Mouse (Mus musculus) heart, embryonic 15.5 days (tissue): ENCODE data around the gene Nosip. TPM values are rescaled to one million over a fixed set of nuclear protein-coding genes. Genes with fewer than 3 reads are reported as not detected.
"Not testable (repeated sequence)": the region's sequence is repeated elsewhere in the genome, so short reads cannot be mapped to it uniquely, and the experiment has no call there.

Experiments
- ATAC-seq: fragments of 200-750 bp; cut with Nextera tagmentation; replicated peaks from 2 replicates; pipeline ENCODE4 v1.8.0; 2017; ENCODE audit warnings: low read depth, moderate TSS enrichment; ENCODE audit not compliant: insufficient number of reproducible peaks, insufficient read depth, low FRiP score
- H3K27ac ChIP-seq: fragments of 300-500 bp; sonication (generic); 2 replicates; pipeline ENCODE4 v1.5.1; 2015; ENCODE audit warnings: mild to moderate bottlenecking, inconsistent platforms
- H3K27me3 ChIP-seq: fragments of 300-500 bp; sonication (generic); 2 replicates; pipeline ENCODE4 v1.6.1; 2015; ENCODE audit warnings: inconsistent platforms
- H3K36me3 ChIP-seq: fragments of 300-500 bp; sonication (generic); 2 replicates; pipeline ENCODE4 v1.6.1; 2015; ENCODE audit warnings: mild to moderate bottlenecking, inconsistent platforms
- H3K4me1 ChIP-seq: fragments of 300-500 bp; sonication (generic); replicated peaks from 2 replicates; pipeline ENCODE4 v1.6.1; 2015; ENCODE audit warnings: inconsistent platforms
- H3K4me2 ChIP-seq: fragments of 300-500 bp; sonication (generic); 2 replicates; pipeline ENCODE4 v1.6.1; 2015; ENCODE audit warnings: inconsistent platforms, mild to moderate bottlenecking, moderate library complexity
- H3K4me3 ChIP-seq: fragments of 300-500 bp; sonication (generic); 2 replicates; pipeline ENCODE4 v1.5.1; 2015; ENCODE audit warnings: mild to moderate bottlenecking, inconsistent platforms
- H3K9ac ChIP-seq: fragments of 300-500 bp; sonication (generic); 2 replicates; pipeline ENCODE4 v1.6.1; 2015; ENCODE audit warnings: mild to moderate bottlenecking, inconsistent platforms
- H3K9me3 ChIP-seq: fragments of 300-500 bp; sonication (generic); replicated peaks from 2 replicates; pipeline ENCODE4 v1.6.1; 2016; ENCODE audit warnings: inconsistent platforms
- WGBS: fragments of 180-500 bp; shearing (Covaris S2); methylation state at CpG from one replicate; pipeline ENCODE4 v1.1.7; 2015; ENCODE audit warnings: mixed read lengths; 5-methylcytosine and 5-hydroxymethylcytosine counted together
- microRNA counts: library from miRNA; unstranded; fragments of <30 nt; microRNA quantifications from one replicate; lab custom pipeline; 2016
- microRNA-seq: library from miRNA; unstranded; fragments of <30 nt; microRNA quantifications from one replicate; pipeline ENCODE4, GENCODE M21; 2016
- polyA plus RNA-seq: library from polyadenylated mRNA; unstranded; fragments of >200 nt; fragmentation: Nextera tagmentation; extraction: Ambion mirVana; gene quantifications from 2 replicates; pipeline ENCODE4 v1.2.1, GENCODE M21; 2015

The Nosip gene
- polyA plus RNA-seq, 1 experiment from 2014 or later = 42.4 TPM

GRCm38 (mm10) chr7:45122561-45123185 is 60.4 kb downstream of the Nosip start:
- Histone ChIP-seq H3K27me3 (no peaks in the 10 kb centered on the region), H3K4me2 (peak overlapping the region; percentile 75), H3K4me1 (peaks cover 50% of the 10 kb centered on the region), H3K9me3 (no peaks in the 10 kb centered on the region), H3K36me3 (peaks cover 74% of the 10 kb centered on the region), H3K27ac (peak overlapping the region; percentile 82; the same call in 1 of the 2 replicates), H3K9ac (peak overlapping the region; percentile 94), H3K4me3 (peak overlapping the region; percentile 85)
- no peak for ATAC-seq
- 79% methylated on average over 15 of the region's 15 CpGs for whole genome bisulfite sequencing

GRCm38 (mm10) chr7:45123186-45123570 is 60.9 kb downstream of the Nosip start:
- Histone ChIP-seq H3K27me3 (no peaks in the 10 kb centered on the region), H3K4me1 (peaks cover 50% of the 10 kb centered on the region), H3K4me2 (peak overlapping the region; percentile 75), H3K27ac (peak overlapping the region; percentile 82), H3K9ac (peak overlapping the region; percentile 94), H3K9me3 (no peaks in the 10 kb centered on the region), H3K36me3 (peaks cover 74% of the 10 kb centered on the region), H3K4me3 (peak overlapping the region; percentile 85)
- ATAC-seq = no peak
- WGBS = 16% methylated on average over 12 of the region's 12 CpGs

- peak within 1 kb of the TSS; percentile 85 for H3K4me3 ChIP-seq
- peak within 1 kb of the TSS; percentile 90 for H3K27ac ChIP-seq
- peaks cover 68% of the 10 kb centered on the region for H3K36me3 ChIP-seq
- H3K4me2 ChIP-seq = peak within 1 kb of the TSS; percentile 75
- H3K27me3 ChIP-seq = no peaks in the 10 kb centered on the region
- peak within 1 kb of the TSS; percentile 94 for H3K9ac ChIP-seq
- WGBS = under 1% methylated on average over 59 of the region's 59 CpGs
- H3K9me3 ChIP-seq = no peaks in the 10 kb centered on the region
- peak; percentile 81 for ATAC-seq
- H3K4me1 ChIP-seq = peaks cover 53% of the 10 kb centered on the region
Observed at GRCm38 (mm10) chr7:45124224-45125143, 62.3 kb downstream of the Nosip start, which contains the start of gene Rps11. Rps11 (minus strand) TSS chr7:45124439.

- Histone ChIP-seq H3K27me3 (no peaks in the 10 kb centered on the region), H3K4me1 (peaks cover 60% of the 10 kb centered on the region), H3K36me3 (peaks cover 61% of the 10 kb centered on the region), H3K27ac (peak overlapping the region; percentile 90), H3K9ac (0 out of 2 replicates have a peak overlapping the region, but pooled peaks have one; percentile 14), H3K4me3 (peak overlapping the region; percentile 1; the same call in 1 of the 2 replicates), H3K4me2 (no peak overlapping the region; the same call in 1 of the 2 replicates), H3K9me3 (no peaks in the 10 kb centered on the region)
- 28% methylated on average over 7 of the region's 7 CpGs for WGBS
- no peak for ATAC-seq
Observed at GRCm38 (mm10) chr7:45125144-45125600, 62.9 kb downstream of the Nosip start.

GRCm38 (mm10) chr7:45125649-45126048 is 63.4 kb downstream of the Nosip start:
- ATAC-seq, H3K27me3 ChIP-seq, H3K9ac ChIP-seq, H3K9me3 ChIP-seq: not testable (repeated sequence)
- WGBS = 75% methylated on average over 5 of the region's 5 CpGs
- peak overlapping the region; percentile 90 for H3K27ac ChIP-seq
- H3K4me2 ChIP-seq = 0 out of 2 replicates have a peak overlapping the region, but pooled peaks have one; percentile 79
- H3K4me1 ChIP-seq = peaks cover 60% of the 10 kb centered on the region
- peaks cover 56% of the 10 kb centered on the region for H3K36me3 ChIP-seq
- H3K4me3 ChIP-seq = peak overlapping the region; percentile 1; the same call in 1 of the 2 replicates

GRCm38 (mm10) chr7:45126147-45126843 is 64.1 kb downstream of the Nosip start:
- Histone ChIP-seq H3K9me3 (no peaks in the 10 kb centered on the region), H3K27ac (peak overlapping the region; percentile 90), H3K4me2 (peak overlapping the region; percentile 79), H3K4me3 (peak overlapping the region; percentile 98), H3K36me3 (peaks cover 50% of the 10 kb centered on the region), H3K4me1 (peaks cover 58% of the 10 kb centered on the region), H3K27me3 (no peaks in the 10 kb centered on the region), H3K9ac (peak overlapping the region; percentile 99)
- 71% methylated on average over 17 of the region's 17 CpGs for WGBS
- no peak for ATAC-seq

GRCm38 (mm10) chr7:45126844-45127699 is 64.8 kb downstream of the Nosip start:
- no peak for ATAC-seq
- H3K4me1 ChIP-seq = peaks cover 50% of the 10 kb centered on the region
- peaks cover 42% of the 10 kb centered on the region for H3K36me3 ChIP-seq
- H3K9me3 ChIP-seq = no peaks in the 10 kb centered on the region
- peak overlapping the region; percentile 90 for H3K27ac ChIP-seq
- peak overlapping the region; percentile 99 for H3K9ac ChIP-seq
- H3K4me3 ChIP-seq = peak overlapping the region; percentile 98
- 23% methylated on average over 21 of the region's 21 CpGs for WGBS
- H3K27me3 ChIP-seq = no peaks in the 10 kb centered on the region
- H3K4me2 ChIP-seq = peak overlapping the region; percentile 79

MicroRNAs within 50 kb of the gene (microRNA counts, 519-probe panel; counts per million panel counts)
- 2,526 counts per million, percentile 53 among the panel's probes with 10 or more counts for microRNA mmu-miR-150 (lab: Ali Mortazavi, UCI)

Small RNAs within 50 kb of the gene (microRNA-seq; reads per million reads assigned to microRNA genes)
- gene Mir150 (24.2 reads per million, percentile 35 among the genes with 10 or more reads in this experiment), gene Mir5121 (8.0 reads per million, percentile 23 among the genes with 10 or more reads in this experiment), gene Mir7054 (not detected)

Other genes starting within 250 kb of the Nosip start
- gene Nup62, start 246.3 kb upstream of the Nosip start, polyA plus RNA-seq = 57.2 and 77.3 TPM in 2 replicates
- 1.1 and 3.2 TPM in 2 replicates for gene Il4i1, start 246.0 kb upstream of the Nosip start, polyA plus RNA-seq
- gene Atf5, start 245.8 kb upstream of the Nosip start, polyA plus RNA-seq = 2.5 TPM in 2 replicates
- 91.7 and 97.8 TPM in 2 replicates for gene Akt1s1, start 213.4 kb upstream of the Nosip start, polyA plus RNA-seq
- 53.2 and 63.4 TPM in 2 replicates for gene Tbc1d17, start 213.3 kb upstream of the Nosip start, polyA plus RNA-seq
- gene Pnkp, start 205.3 kb upstream of the Nosip start, polyA plus RNA-seq = 22.4 and 28.7 TPM in 2 replicates
- gene Ptov1, start 192.6 kb upstream of the Nosip start, polyA plus RNA-seq = 206 and 273 TPM in 2 replicates
- 72.9 and 93.9 TPM in 2 replicates for gene Med25, start 169.7 kb upstream of the Nosip start, polyA plus RNA-seq
- 11.9 and 16.3 TPM in 2 replicates for gene Fuz, start 166.3 kb upstream of the Nosip start, polyA plus RNA-seq
- 51.9 and 57.4 TPM in 2 replicates for gene Ap2a1, start 132.9 kb upstream of the Nosip start, polyA plus RNA-seq
- gene Tsks, start 119.2 kb upstream of the Nosip start, polyA plus RNA-seq = 0.13 and 0.27 TPM in 2 replicates
- 9.0 and 12.2 TPM in 2 replicates for gene Cpt1c, start 87.6 kb upstream of the Nosip start, polyA plus RNA-seq
- gene Prmt1, start 75.9 kb upstream of the Nosip start, polyA plus RNA-seq = 315 and 356 TPM in 2 replicates
- gene Irf3, start 64.8 kb upstream of the Nosip start, polyA plus RNA-seq = 61.6 and 76.7 TPM in 2 replicates
- gene Bcl2l12, start 63.7 kb upstream of the Nosip start, polyA plus RNA-seq = 34.5 and 35.4 TPM in 2 replicates
- 25.1 and 32.5 TPM in 2 replicates for gene Scaf1, start 46.1 kb upstream of the Nosip start, polyA plus RNA-seq
- gene Rras, start 44.5 kb upstream of the Nosip start, polyA plus RNA-seq = 76.4 and 80.8 TPM in 2 replicates
- 5.0 and 7.6 TPM in 2 replicates for gene Prr12, start 9.5 kb upstream of the Nosip start, polyA plus RNA-seq
- gene Prrg2, start 248 bp downstream of the Nosip start, polyA plus RNA-seq = 12.9 and 15.9 TPM in 2 replicates
- 223 and 285 TPM in 2 replicates for gene Rcn3, start 29.8 kb downstream of the Nosip start, polyA plus RNA-seq
- gene Fcgrt, start 41.4 kb downstream of the Nosip start, polyA plus RNA-seq = 52.5 and 62.7 TPM in 2 replicates
- gene Rps11, start 62.0 kb downstream of the Nosip start, polyA plus RNA-seq = 794 and 808 TPM in 2 replicates
- 697 and 762 TPM in 2 replicates for gene Rpl13a, start 66.3 kb downstream of the Nosip start, polyA plus RNA-seq
- gene Gm45713, start 73.8 kb downstream of the Nosip start, polyA plus RNA-seq = 0.22 TPM in 1 of 2 replicates, not detected in the other
- gene Flt3l, start 74.0 kb downstream of the Nosip start, polyA plus RNA-seq = 1.5 and 2.2 TPM in 2 replicates
- gene Pih1d1, start 91.9 kb downstream of the Nosip start, polyA plus RNA-seq = 76.5 and 77.3 TPM in 2 replicates
- gene Aldh16a1, start 92.2 kb downstream of the Nosip start, polyA plus RNA-seq = 26.4 and 40.4 TPM in 2 replicates
- 2.7 and 3.5 TPM in 2 replicates for gene Slc17a7, start 101.5 kb downstream of the Nosip start, polyA plus RNA-seq
- gene Gfy, start 117.1 kb downstream of the Nosip start, polyA plus RNA-seq = 0.10 TPM in 1 of 2 replicates, not detected in the other
- not detected in 2 replicates for gene Pth2, start 118.6 kb downstream of the Nosip start, polyA plus RNA-seq
- gene Ccdc155, start 142.5 kb downstream of the Nosip start, polyA plus RNA-seq = 0.53 and 0.80 TPM in 2 replicates
- 0.90 and 1.2 TPM in 2 replicates for gene Dkkl1, start 149.7 kb downstream of the Nosip start, polyA plus RNA-seq
- 89.0 and 106 TPM in 2 replicates for gene Tead2, start 153.3 kb downstream of the Nosip start, polyA plus RNA-seq
- 2.4 and 8.3 TPM in 2 replicates for gene Cd37, start 176.7 kb downstream of the Nosip start, polyA plus RNA-seq
- gene Slc6a16, start 178.7 kb downstream of the Nosip start, polyA plus RNA-seq = 0.11 and 0.18 TPM in 2 replicates
- not detected in 2 replicates for gene Slc6a21, start 215.1 kb downstream of the Nosip start, polyA plus RNA-seq